15 mouse cellular contexts compared by ENCODE assay signal in genomic region chr17:88318936-88319335, GRCm38 (mm10).
"Had no signal": no experiment of that assay in that cellular context is flagged by ENCODE, and none has a peak within 500 bp of the region (broad histone marks: within the 10 kb centered on the region; RNA-seq: fewer than 3 reads in every experiment).

No protein-coding gene starts in this region.

- H3K36me3 ChIP-seq: heart, embryonic 10.5 days; heart, embryonic 12.5 days; hindbrain, embryonic 13.5 days; hindbrain, embryonic 15.5 days; limb, embryonic 13.5 days; limb, embryonic 15.5 days; liver, embryonic 12.5 days had no signal

- H3K4me2 ChIP-seq: heart, embryonic 12.5 days; hindbrain, embryonic 13.5 days; hindbrain, embryonic 15.5 days; limb, embryonic 13.5 days; limb, embryonic 15.5 days; liver, embryonic 12.5 days had no signal

- H3K4me1 ChIP-seq: heart, embryonic 12.5 days; hindbrain, embryonic 13.5 days; hindbrain, embryonic 15.5 days; limb, embryonic 13.5 days; limb, embryonic 15.5 days; liver, embryonic 12.5 days had no signal

- H3K9ac ChIP-seq: heart, embryonic 12.5 days; hindbrain, embryonic 13.5 days; hindbrain, embryonic 15.5 days; limb, embryonic 13.5 days; limb, embryonic 15.5 days; liver, embryonic 12.5 days had no signal

- H3K4me3 ChIP-seq: heart, embryonic 10.5 days; heart, embryonic 12.5 days; hindbrain, embryonic 13.5 days; hindbrain, embryonic 15.5 days; limb, embryonic 13.5 days; limb, embryonic 15.5 days; liver, embryonic 12.5 days had no signal

- H3K27me3 ChIP-seq: heart, embryonic 12.5 days; limb, embryonic 13.5 days; limb, embryonic 15.5 days; liver, embryonic 12.5 days had no signal

- ATAC-seq: hindbrain, postnatal 0 days; intestine, embryonic 16.5 days; liver, embryonic 12.5 days had no signal

- H3K9me3 ChIP-seq: heart, embryonic 10.5 days; heart, embryonic 12.5 days; hindbrain, embryonic 13.5 days; hindbrain, embryonic 15.5 days; limb, embryonic 13.5 days; limb, embryonic 15.5 days; liver, embryonic 12.5 days had no signal

- DNase-seq: gastrocnemius, postnatal 36 days; heart, postnatal 36 days; layer of hippocampus, adult 9-11 months; layer of hippocampus, postnatal 36 days; left cerebral cortex, postnatal 4 days had no signal

- H3K27ac ChIP-seq: heart, embryonic 10.5 days; hindbrain, embryonic 13.5 days; hindbrain, embryonic 15.5 days; hindbrain, postnatal 0 days; kidney, postnatal 0 days; limb, embryonic 13.5 days; limb, embryonic 15.5 days; liver, embryonic 12.5 days had no signal
